Comparison of ENCODE assay signal across 20 mouse cellular contexts in the genomic region with DNA sequence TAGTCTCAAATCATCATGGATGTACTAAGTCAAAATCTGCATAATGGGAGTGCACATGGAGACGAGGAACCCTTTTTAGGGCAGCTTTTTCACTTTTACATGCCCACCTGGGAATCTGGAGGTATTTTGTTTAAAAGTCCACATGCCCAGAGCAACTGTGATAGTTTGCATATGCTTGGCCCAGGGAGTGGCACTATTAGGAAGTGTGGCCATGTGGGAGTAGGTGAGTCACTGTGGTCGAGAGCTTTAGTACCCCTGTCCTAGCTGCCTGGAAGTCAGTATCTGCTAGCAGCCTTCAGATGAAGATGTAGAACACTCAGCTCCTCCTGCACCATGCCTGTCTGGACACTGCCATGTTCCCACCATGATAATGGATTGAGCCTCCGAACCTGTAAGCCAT. TPM values are rescaled to one million over a fixed set of nuclear protein-coding genes. Genes with fewer than 3 reads are reported as not detected.
DNase-seq lines count a peak whose midpoint lies in the region; TF ChIP-seq lines count a peak whose summit lies in the region.
"Had no signal": no experiment of that assay in that cellular context is flagged by ENCODE, and none has a peak within 500 bp of the region (broad histone marks: within the 10 kb centered on the region; RNA-seq: fewer than 3 reads in every experiment).

No protein-coding gene starts in this region.

- peak; percentile 63 for DNase-seq in 3T3-L1 (ENCODE audit: low read depth, low spot score)
- peak; percentile 34 for DNase-seq in 416B (ENCODE audit: low read depth)
- no peak for DNase-seq in lung, postnatal 25 days (ENCODE audit: low spot score)
- no peak for DNase-seq in cerebellum, adult 9-10 months
- DNase-seq: adrenal gland, adult 8-10 months; adrenal gland, postnatal 25 days; cerebellum, adult 11 months; cerebellum, adult 18-20 months; cerebellum, adult 8-10 months; cerebellum, postnatal 10 days; cerebellum, postnatal 25 days; forebrain, postnatal 0 days had no signal

- H3K79me2 ChIP-seq in myocyte (ENCODE audit: control insufficient read depth, insufficient read depth): no peaks in the 10 kb centered on the region

- H3K4me3 ChIP-seq in myocyte: no peak overlapping the region
- H3K4me3 ChIP-seq: embryonic facial prominence, embryonic 10.5 days; embryonic facial prominence, embryonic 12.5 days; forebrain, embryonic 13.5 days; forebrain, embryonic 15.5 days had no signal

- H3K27me3 ChIP-seq in myocyte (ENCODE audit: control insufficient read depth, insufficient read depth, insufficient read length): no peaks in the 10 kb centered on the region
- H3K27me3 ChIP-seq: CH12.LX; embryonic facial prominence, embryonic 12.5 days; forebrain, embryonic 13.5 days; forebrain, embryonic 15.5 days; Patski had no signal

- peak; percentile 24 for TF ChIP-seq POLR2A in myocyte (IDR thresholded peaks at IDR 0.05; ENCODE audit: insufficient read length, low read depth)

- no peak overlapping the region for H3ac ChIP-seq in myocyte (ENCODE audit: control insufficient read depth, insufficient read length)

- H3K4me2 ChIP-seq in myocyte (ENCODE audit: low read depth): peak overlapping the region; percentile 56
- H3K4me2 ChIP-seq: embryonic facial prominence, embryonic 12.5 days; forebrain, embryonic 13.5 days; forebrain, embryonic 15.5 days had no signal

- H3K36me3 ChIP-seq in myocyte (ENCODE audit: control insufficient read depth, insufficient read depth): no peaks in the 10 kb centered on the region
- H3K36me3 ChIP-seq: embryonic facial prominence, embryonic 10.5 days; embryonic facial prominence, embryonic 12.5 days; forebrain, embryonic 15.5 days; G1E had no signal

TF ChIP-seq in myocyte, 11 proteins besides CTCF, POLR2A, EP300 and RAD21:
- TF ChIP-seq REST (IDR thresholded peaks at IDR 0.05; ENCODE audit: insufficient read depth, insufficient read length): no peak
- TF ChIP-seq MYOD1 (IDR thresholded peaks at IDR 0.05; ENCODE audit: control insufficient read depth in 1 of 3, insufficient read length in 2 of 3, low read depth in 2 of 3): peak in 1 of 3 experiments; percentile 44
- peak in 1 of 3 experiments; percentile 19 for TF ChIP-seq MYOG (IDR thresholded peaks at IDR 0.05; ENCODE audit: control insufficient read depth in 1 of 3, insufficient read depth in 1 of 3, insufficient read length in 2 of 3, low read depth in 2 of 3)
TF ChIP-seq in myocyte: peak in this region for 2.

RNA-seq across cellular contexts. Expression of a gene that starts 14.4 kb away (rescaled TPM):
- polyA plus RNA-seq in myocyte (2012; fragmentation: generic; extraction: Trizol): 11.2 TPM
- polyA plus RNA-seq: G1E had no signal

RNA-seq across cellular contexts. Expression of a gene that starts 51.0 kb away (rescaled TPM):
- polyA plus RNA-seq in myocyte (2012; fragmentation: generic; extraction: Trizol): 32.4 TPM

Comparison
In these comparisons a context has a peak if more than half of its experiments do, and no peak if none do; other contexts are left out.
1. DNase-seq: peak in 3T3-L1 (single experiment) and 416B (single experiment); none in lung, postnatal 25 days (single experiment) and cerebellum, adult 9-10 months (single experiment).